Mouse (Mus musculus) NIH3T3 (cell line): ENCODE results near the gene 1700025G04Rik.
A peak's percentile ranks its signal among the peaks of the same experiment; 100 is the strongest.

Experiments used
- DNase-seq: peaks from one replicate; pipeline ENCODE4 v3.0.0-alpha.2; 2012; ENCODE audit warnings: low read depth

The 1700025G04Rik gene

GRCm38 (mm10) chr1:151961204-151961603 lies 128.7 kb downstream of the 1700025G04Rik start:
- peak; percentile 31 for DNase-seq

GRCm38 (mm10) chr1:151959010-151959409 lies 130.9 kb downstream of the 1700025G04Rik start:
- DNase-seq = no peak

- no peak for DNase-seq
Observed at GRCm38 (mm10) chr1:151958442-151958841, 131.5 kb downstream of the 1700025G04Rik start.

GRCm38 (mm10) chr1:151957669-151958068 lies 132.3 kb downstream of the 1700025G04Rik start:
- no peak for DNase-seq

- no peak for DNase-seq
Observed at GRCm38 (mm10) chr1:151955866-151956265, 134.1 kb downstream of the 1700025G04Rik start.

GRCm38 (mm10) chr1:151953563-151953962 lies 136.4 kb downstream of the 1700025G04Rik start:
- DNase-seq = no peak

GRCm38 (mm10) chr1:151948065-151948464 lies 141.9 kb downstream of the 1700025G04Rik start:
- DNase-seq = peak; percentile 79

- no peak for DNase-seq
Observed at GRCm38 (mm10) chr1:151947571-151947970, 142.4 kb downstream of the 1700025G04Rik start.

- DNase-seq = no peak
Observed at GRCm38 (mm10) chr1:151944457-151945223, 145.3 kb downstream of the 1700025G04Rik start.

- DNase-seq = peak; percentile 43
Observed at GRCm38 (mm10) chr1:151943681-151944237, 146.2 kb downstream of the 1700025G04Rik start.

- peak; percentile 26 for DNase-seq
Observed at GRCm38 (mm10) chr1:151942972-151943654, 146.8 kb downstream of the 1700025G04Rik start.

GRCm38 (mm10) chr1:151939987-151940386 lies 149.9 kb downstream of the 1700025G04Rik start:
- DNase-seq = no peak

GRCm38 (mm10) chr1:151939510-151939909 lies 150.4 kb downstream of the 1700025G04Rik start:
- no peak for DNase-seq

- no peak for DNase-seq
Observed at GRCm38 (mm10) chr1:151933605-151934004, 156.3 kb downstream of the 1700025G04Rik start.

- no peak for DNase-seq
Observed at GRCm38 (mm10) chr1:151926826-151927225, 163.1 kb downstream of the 1700025G04Rik start.

- no peak for DNase-seq
Observed at GRCm38 (mm10) chr1:151926141-151926540, 163.8 kb downstream of the 1700025G04Rik start.

- DNase-seq = peak; percentile 37
Observed at GRCm38 (mm10) chr1:151925738-151926137, 164.2 kb downstream of the 1700025G04Rik start.

GRCm38 (mm10) chr1:151918806-151919357 lies 171.0 kb downstream of the 1700025G04Rik start:
- DNase-seq = no peak

GRCm38 (mm10) chr1:151917736-151918135 lies 172.2 kb downstream of the 1700025G04Rik start:
- no peak for DNase-seq

- DNase-seq = no peak
Observed at GRCm38 (mm10) chr1:151914494-151914893, 175.4 kb downstream of the 1700025G04Rik start.

- DNase-seq = peak; percentile 78
Observed at GRCm38 (mm10) chr1:151907014-151907413, 182.9 kb downstream of the 1700025G04Rik start.

GRCm38 (mm10) chr1:151900706-151901360 lies 189.1 kb downstream of the 1700025G04Rik start:
- no peak for DNase-seq
